Mouse (Mus musculus): ENCODE results near the gene Dzank1. TPM values are rescaled to one million over a fixed set of nuclear protein-coding genes. Genes with fewer than 3 reads are reported as not detected.

The Dzank1 gene
- total RNA-seq, 2 experiments from 2014 or later, result 0.47 to 0.84 TPM

- no peak for DNase-seq
- intact Hi-C loops (cut with DNase I; ENCODE audit: low total_unique reads), result no loop called here
Measured at GRCm38 (mm10) chr2:144484084-144484483, 43.1 kb downstream of the Dzank1 start.

- DNase-seq, result no peak
- intact Hi-C loops (cut with DNase I; ENCODE audit: low total_unique reads), result no loop called here
Measured at GRCm38 (mm10) chr2:144479421-144479820, 47.8 kb downstream of the Dzank1 start.

GRCm38 (mm10) chr2:144467203-144467602 is 60.0 kb downstream of the Dzank1 start:
- DNase-seq, result no peak
- intact Hi-C loops (cut with DNase I; ENCODE audit: low total_unique reads), result no loop called here

- intact Hi-C loops (cut with DNase I; ENCODE audit: low total_unique reads), result no loop called here
- no peak for DNase-seq
Measured at GRCm38 (mm10) chr2:144465876-144466575, 61.2 kb downstream of the Dzank1 start.

GRCm38 (mm10) chr2:144464799-144465760 is 62.1 kb downstream of the Dzank1 start:
- DNase-seq, result no peak
- intact Hi-C loops (cut with DNase I; ENCODE audit: low total_unique reads), result no loop called here

- intact Hi-C loops (cut with DNase I; ENCODE audit: low total_unique reads), result no loop called here
Measured at GRCm38 (mm10) chr2:144464182-144464581, 63.0 kb downstream of the Dzank1 start.

GRCm38 (mm10) chr2:144458975-144459754 is 68.0 kb downstream of the Dzank1 start:
- DNase-seq, result peak; percentile 84
- intact Hi-C loops (cut with DNase I; ENCODE audit: low total_unique reads), result loop anchor here (10.0 kb wide), 3 partner anchors 104 to 624 kb away; partner anchors contain the start of gene Bfsp1

More at GRCm38 (mm10) chr2:144464182-144464581, 63.0 kb downstream of the Dzank1 start:
- no peak for DNase-seq

GRCm38 (mm10) chr2:144458355-144458754 is 68.9 kb downstream of the Dzank1 start:
- DNase-seq, result no peak
- intact Hi-C loops (cut with DNase I; ENCODE audit: low total_unique reads), result loop anchor here (10.0 kb wide), 3 partner anchors 104 to 624 kb away; partner anchors contain the start of gene Bfsp1

- DNase-seq, result peak; percentile 64
Measured at GRCm38 (mm10) chr2:144452364-144453008, 74.7 kb downstream of the Dzank1 start.

GRCm38 (mm10) chr2:144450378-144450777 is 76.8 kb downstream of the Dzank1 start:
- no peak for DNase-seq
- intact Hi-C loops (cut with DNase I; ENCODE audit: low total_unique reads), result loop anchor here (10.0 kb wide), 3 partner anchors 96 to 616 kb away; partner anchors contain the start of gene Bfsp1

More at GRCm38 (mm10) chr2:144452364-144453008, 74.7 kb downstream of the Dzank1 start:
- intact Hi-C loops (cut with DNase I; ENCODE audit: low total_unique reads), result loop anchor here (10.0 kb wide), 3 partner anchors 98 to 618 kb away; partner anchors contain the start of gene Bfsp1

GRCm38 (mm10) chr2:144446360-144446999 is 80.7 kb downstream of the Dzank1 start:
- intact Hi-C loops (cut with DNase I; ENCODE audit: low total_unique reads), result loop anchor here (10.0 kb wide), 1 partner anchor 142 kb away; no protein-coding TSS in a partner anchor
- DNase-seq, result no peak

GRCm38 (mm10) chr2:144441386-144441915 is 85.8 kb downstream of the Dzank1 start:
- intact Hi-C loops (cut with DNase I; ENCODE audit: low total_unique reads), result loop anchor here (10.0 kb wide), 1 partner anchor 137 kb away; no protein-coding TSS in a partner anchor

GRCm38 (mm10) chr2:144439191-144439700 is 88.0 kb downstream of the Dzank1 start:
- DNase-seq, result no peak
- intact Hi-C loops (cut with DNase I; ENCODE audit: low total_unique reads), result no loop called here

More at GRCm38 (mm10) chr2:144441386-144441915, 85.8 kb downstream of the Dzank1 start:
- peak; percentile 18 for DNase-seq

GRCm38 (mm10) chr2:144438424-144438823 is 88.8 kb downstream of the Dzank1 start:
- DNase-seq, result no peak
- intact Hi-C loops (cut with DNase I; ENCODE audit: low total_unique reads), result no loop called here

GRCm38 (mm10) chr2:144435679-144436078 is 91.5 kb downstream of the Dzank1 start:
- intact Hi-C loops (cut with DNase I; ENCODE audit: low total_unique reads), result no loop called here
- no peak for DNase-seq

- no peak for DNase-seq
Measured at GRCm38 (mm10) chr2:144431286-144431825, 95.9 kb downstream of the Dzank1 start.

GRCm38 (mm10) chr2:144429171-144429570 is 98.0 kb downstream of the Dzank1 start:
- no peak for DNase-seq

More at GRCm38 (mm10) chr2:144431286-144431825, 95.9 kb downstream of the Dzank1 start:
- intact Hi-C loops (cut with DNase I; ENCODE audit: low total_unique reads), result no loop called here

More at GRCm38 (mm10) chr2:144429171-144429570, 98.0 kb downstream of the Dzank1 start:
- intact Hi-C loops (cut with DNase I; ENCODE audit: low total_unique reads), result no loop called here

Data from gastrocnemius, postnatal 14 days (tissue).